Mouse (Mus musculus) liver, embryonic 16.5 days (tissue): ENCODE data around the gene Rad9b. TPM values are rescaled to one million over a fixed set of nuclear protein-coding genes. Genes with fewer than 3 reads are reported as not detected.

Experiments used
- ATAC-seq: fragments of 200-750 bp; cut with Nextera tagmentation; 2 replicates; pipeline ENCODE4 v1.8.0; 2017; ENCODE audit warnings: low read depth, mild to moderate bottlenecking, moderate number of reproducible peaks, moderate library complexity
- H3K27ac ChIP-seq: fragments of 300-500 bp; sonication (generic); 2 replicates; pipeline ENCODE4 v1.5.1; 2014; ENCODE audit warnings: mild to moderate bottlenecking, low read length
- H3K27me3 ChIP-seq: fragments of 300-500 bp; sonication (generic); 2 replicates; pipeline ENCODE4 v1.6.1; 2014; ENCODE audit warnings: low read depth, low read length, mixed read lengths; ENCODE audit not compliant: control insufficient read depth, insufficient read depth
- H3K36me3 ChIP-seq: fragments of 300-500 bp; sonication (generic); 2 replicates; pipeline ENCODE4 v1.6.1; 2014; ENCODE audit warnings: mild to moderate bottlenecking; ENCODE audit not compliant: control insufficient read depth, insufficient read depth
- H3K4me1 ChIP-seq: fragments of 300-500 bp; sonication (generic); 2 replicates; pipeline ENCODE4 v1.6.1; 2014; ENCODE audit warnings: low read depth, low read length, mixed read lengths; ENCODE audit not compliant: control insufficient read depth
- H3K4me2 ChIP-seq: fragments of 300-500 bp; sonication (generic); 2 replicates; pipeline ENCODE4 v1.6.1; 2014; ENCODE audit warnings: low read depth, low read length, mixed read lengths
- H3K4me3 ChIP-seq: fragments of 300-500 bp; sonication (generic); 2 replicates; pipeline ENCODE4 v1.5.1; 2014; ENCODE audit warnings: low read depth, mild to moderate bottlenecking, low read length
- H3K9ac ChIP-seq: fragments of 300-500 bp; sonication (generic); 2 replicates; pipeline ENCODE4 v1.6.1; 2014; ENCODE audit warnings: low read depth, low read length
- H3K9me3 ChIP-seq: fragments of 300-500 bp; sonication (generic); replicated peaks from 2 replicates; pipeline ENCODE4 v1.6.1; 2016; ENCODE audit warnings: low read length; ENCODE audit not compliant: control insufficient read depth
- WGBS: fragments of 180-500 bp; shearing (Covaris S2); extraction: QIAGEN DNeasy Blood & Tissue Kit; methylation state at CpG from one replicate; pipeline ENCODE4 v1.1.7; 2014; ENCODE audit not compliant: insufficient replicate concordance; 5-methylcytosine and 5-hydroxymethylcytosine counted together
- polyA plus RNA-seq: library from polyadenylated mRNA; unstranded; fragments of >200 nt; fragmentation: Nextera tagmentation; extraction: Ambion mirVana; gene quantifications from 2 replicates; pipeline ENCODE4 v1.2.1, GENCODE M21; 2015

The Rad9b gene
- polyA plus RNA-seq, 1 experiment from 2014 or later: 2.5 TPM

DNA sequence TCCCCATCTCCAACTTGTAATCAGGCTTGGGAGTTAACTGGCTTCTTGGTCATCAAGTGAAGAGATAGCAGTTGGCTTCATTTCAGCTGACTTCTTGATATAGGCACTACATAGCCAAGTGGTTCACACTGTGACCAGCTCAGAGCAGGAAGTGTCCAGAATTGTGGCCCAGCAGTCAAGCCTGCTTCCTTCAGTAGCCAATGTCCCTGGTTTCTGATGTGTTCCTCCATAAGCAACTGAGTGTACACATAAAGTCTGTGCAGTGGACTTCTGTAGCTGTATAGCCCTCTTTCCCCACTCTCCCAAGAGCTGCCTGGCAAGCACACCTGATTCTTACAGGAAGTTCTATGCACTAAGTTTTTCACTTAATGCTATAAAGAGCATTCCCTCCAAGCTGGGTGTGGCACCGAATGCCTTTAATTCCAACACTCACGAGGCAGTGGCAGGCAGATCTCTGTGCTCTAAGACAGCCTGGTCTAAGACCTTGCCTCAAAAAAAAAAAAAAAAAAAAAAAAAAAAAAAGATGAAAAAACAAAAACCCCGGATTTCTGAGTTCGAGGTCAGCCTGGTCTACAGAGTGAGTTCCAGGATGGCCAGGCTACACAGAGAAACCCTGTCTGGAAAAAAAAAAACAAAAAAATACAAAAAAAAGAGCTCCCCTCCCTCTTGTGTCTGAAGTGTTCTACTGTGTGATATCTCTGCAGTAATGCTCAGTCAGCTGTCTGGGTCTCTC, 23.2 kb upstream of the Rad9b start:
- H3K27me3 ChIP-seq: no peaks in the 10 kb centered on the region
- ATAC-seq: no peak
- no peak overlapping the region for H3K27ac ChIP-seq
- no peak overlapping the region for H3K4me3 ChIP-seq
- H3K9me3 ChIP-seq: no peaks in the 10 kb centered on the region
- no peak overlapping the region for H3K9ac ChIP-seq
- H3K4me1 ChIP-seq: peaks cover 12% of the 10 kb centered on the region
- no peak overlapping the region for H3K4me2 ChIP-seq
- peaks cover 16% of the 10 kb centered on the region for H3K36me3 ChIP-seq
- WGBS: 75% methylated on average over 4 of the region's 4 CpGs

DNA sequence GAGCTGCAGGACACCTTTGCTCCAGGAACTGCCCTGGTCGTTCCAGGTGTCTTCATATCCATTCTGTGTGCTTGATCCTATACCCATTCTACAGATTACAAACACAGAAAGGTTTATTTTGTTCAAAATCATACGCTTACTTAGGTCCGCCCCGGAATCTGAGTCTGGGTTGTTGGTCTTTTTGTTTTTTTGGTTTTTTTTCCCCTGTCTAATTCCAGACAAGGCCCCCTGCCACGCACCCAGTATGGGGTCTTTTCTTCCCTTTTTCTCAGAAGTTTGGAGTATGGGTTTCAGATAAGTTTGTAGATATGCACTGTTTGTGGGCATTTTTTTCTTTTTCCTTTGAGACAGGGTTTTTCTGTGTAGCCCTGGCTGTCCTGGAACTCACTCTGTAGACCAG, 18.8 kb upstream of the Rad9b start:
- no peaks in the 10 kb centered on the region for H3K9me3 ChIP-seq
- peaks cover 22% of the 10 kb centered on the region for H3K4me1 ChIP-seq
- no peaks in the 10 kb centered on the region for H3K27me3 ChIP-seq
- peak overlapping the region; percentile 88 for H3K4me3 ChIP-seq
- peak overlapping the region; percentile 88 for H3K4me2 ChIP-seq
- ATAC-seq: no peak
- H3K27ac ChIP-seq: peak overlapping the region; percentile 93
- peak overlapping the region; percentile 81 for H3K9ac ChIP-seq
- 1% methylated on average over 5 of the region's 5 CpGs for WGBS
- H3K36me3 ChIP-seq: peaks cover 6% of the 10 kb centered on the region; the same call in 1 of the 2 replicates

DNA sequence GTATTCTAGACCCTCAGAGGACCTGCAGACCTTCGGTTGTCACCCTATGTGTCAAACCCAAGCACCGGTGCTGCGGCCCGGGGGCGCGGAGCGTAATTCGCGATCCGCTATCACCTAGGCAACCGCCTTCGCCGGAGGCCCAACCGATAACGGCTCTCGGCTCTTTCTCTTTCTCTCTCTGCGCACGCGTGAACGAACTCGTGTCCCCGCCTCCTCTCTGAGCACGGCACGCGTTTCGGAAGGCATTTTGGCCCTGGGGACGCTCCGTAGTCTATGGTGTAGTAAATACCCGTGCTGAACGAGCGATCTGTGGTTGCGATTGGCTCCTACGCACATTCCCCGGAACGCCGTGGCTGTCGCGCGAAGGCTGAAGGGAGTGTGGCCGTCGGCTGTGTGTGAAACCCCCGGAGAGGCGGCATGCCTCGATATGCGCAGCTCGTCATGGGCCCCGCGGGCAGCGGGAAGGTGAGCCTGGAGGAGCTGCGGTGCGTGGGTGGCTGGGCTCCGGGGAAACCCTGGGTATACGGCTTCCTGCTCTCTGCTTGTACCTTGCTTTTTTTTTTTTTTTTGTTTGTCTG, 18.2 kb upstream of the Rad9b start, which contains the start of gene Fam216a:
Fam216a (minus strand) TSS at position 173 of the 578 bp plus-strand sequence.
- Histone ChIP-seq H3K4me2 (peak within 1 kb of the TSS; percentile 88), H3K36me3 (peaks cover 9% of the 10 kb centered on the region; the same call in 1 of the 2 replicates), H3K9me3 (no peaks in the 10 kb centered on the region), H3K27ac (peak within 1 kb of the TSS; percentile 93), H3K9ac (peak within 1 kb of the TSS; percentile 86), H3K27me3 (no peaks in the 10 kb centered on the region), H3K4me1 (peaks cover 22% of the 10 kb centered on the region), H3K4me3 (peak within 1 kb of the TSS; percentile 88)
- under 1% methylated on average over 53 of the region's 53 CpGs for WGBS
- ATAC-seq: peak; percentile 95

DNA sequence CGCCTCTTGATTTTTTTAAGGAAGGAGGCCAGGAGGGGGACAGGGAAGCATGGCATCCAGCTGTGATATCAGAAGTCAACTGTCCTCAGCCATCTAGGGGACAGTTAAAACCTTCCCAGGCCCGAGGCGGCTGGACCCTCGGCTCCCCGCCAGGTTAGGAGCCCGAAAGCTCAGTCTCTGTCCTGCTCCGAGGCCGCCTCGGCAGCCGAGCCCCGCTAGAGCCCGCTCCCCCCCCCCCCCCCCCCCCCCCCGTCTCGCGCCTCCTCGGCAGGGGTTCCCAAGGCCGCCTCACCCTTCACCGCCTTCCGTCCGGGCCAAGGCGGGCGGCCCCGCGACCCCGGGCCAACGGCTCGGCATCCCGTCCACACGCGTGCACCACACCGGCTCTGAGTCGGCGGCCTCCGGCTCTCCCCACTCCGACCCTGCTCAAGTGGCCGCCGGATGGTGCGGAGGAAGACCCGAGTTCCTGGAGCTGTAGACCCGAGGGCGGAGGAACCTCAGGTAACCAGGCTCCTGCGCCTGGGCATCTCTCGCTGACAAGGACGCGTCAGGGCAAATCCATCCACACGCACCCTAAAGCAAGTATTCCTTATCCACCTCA, 17.7 kb upstream of the Rad9b start, which contains the start of gene Gpn3:
Gpn3 (plus strand) TSS at position 286 of the 601 bp plus-strand sequence.
- no peaks in the 10 kb centered on the region for H3K27me3 ChIP-seq
- peak within 1 kb of the TSS; percentile 93 for H3K27ac ChIP-seq
- ATAC-seq: peak; percentile 39
- H3K4me1 ChIP-seq: peaks cover 22% of the 10 kb centered on the region
- peaks cover 11% of the 10 kb centered on the region; the same call in 1 of the 2 replicates for H3K36me3 ChIP-seq
- H3K9me3 ChIP-seq: no peaks in the 10 kb centered on the region
- peak within 1 kb of the TSS; percentile 88 for H3K4me3 ChIP-seq
- H3K4me2 ChIP-seq: peak within 1 kb of the TSS; percentile 88
- WGBS: under 1% methylated on average over 32 of the region's 46 CpGs
- H3K9ac ChIP-seq: peak within 1 kb of the TSS; percentile 86

DNA sequence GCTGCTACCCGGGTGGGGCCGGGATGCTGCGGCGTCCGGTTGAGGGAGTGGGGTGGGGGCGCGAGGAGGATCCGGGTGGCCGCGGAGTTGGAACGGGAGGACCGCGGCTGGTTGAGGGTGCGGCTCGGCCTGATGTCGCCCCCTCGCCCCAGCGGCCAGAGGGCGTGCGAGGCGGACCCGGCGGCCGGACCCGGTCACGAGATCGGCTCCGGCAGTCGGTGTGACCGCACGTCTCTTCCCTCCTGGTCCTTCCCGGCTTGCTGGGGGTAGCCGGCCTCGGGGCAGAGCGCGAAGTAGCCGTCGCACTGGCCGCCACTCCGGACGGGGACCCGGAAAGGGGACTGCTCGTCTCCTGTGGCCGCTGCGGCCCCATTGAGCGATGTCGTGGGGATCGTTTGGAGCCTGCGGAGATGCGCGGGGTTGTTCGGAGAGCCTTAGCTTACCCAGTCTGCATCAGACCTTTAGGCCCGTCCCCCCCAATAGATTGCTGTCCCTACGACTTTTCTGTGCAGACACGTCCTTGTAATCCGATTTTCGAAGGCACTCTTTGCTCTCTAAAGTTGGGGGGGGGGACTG, 547 bp upstream of the Rad9b start:
- no peaks in the 10 kb centered on the region for H3K27me3 ChIP-seq
- H3K9ac ChIP-seq: peak overlapping the region; percentile 93
- H3K4me1 ChIP-seq: peaks cover 10% of the 10 kb centered on the region
- WGBS: under 1% methylated on average over 57 of the region's 57 CpGs
- peak; percentile 63; the same call in 1 of the 2 replicates for ATAC-seq
- peak overlapping the region; percentile 78 for H3K27ac ChIP-seq
- H3K36me3 ChIP-seq: no peaks in the 10 kb centered on the region
- H3K9me3 ChIP-seq: no peaks in the 10 kb centered on the region
- H3K4me2 ChIP-seq: peak overlapping the region; percentile 91
- H3K4me3 ChIP-seq: peak overlapping the region; percentile 94

DNA sequence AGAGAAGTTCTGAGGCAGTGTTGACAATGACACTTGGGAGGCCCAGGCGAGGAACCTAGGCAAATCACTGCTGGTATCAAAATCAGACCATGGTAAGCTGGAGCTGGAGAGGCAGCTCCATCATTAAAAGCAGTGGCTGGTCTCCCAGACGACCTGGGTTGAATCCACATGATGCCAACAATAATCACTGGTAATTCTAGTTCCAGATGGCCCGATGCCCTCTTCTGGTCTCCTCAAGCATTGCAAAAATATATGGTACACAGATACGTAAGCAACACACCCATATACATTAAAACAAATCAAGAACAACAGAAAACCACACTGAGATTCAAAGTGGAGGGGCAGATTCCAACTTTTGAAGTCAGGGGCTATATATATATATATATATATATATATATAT, 8.3 kb downstream of the Rad9b start:
- H3K27me3 ChIP-seq: no peaks in the 10 kb centered on the region
- 67% methylated on average over 4 of the region's 4 CpGs for WGBS

DNA sequence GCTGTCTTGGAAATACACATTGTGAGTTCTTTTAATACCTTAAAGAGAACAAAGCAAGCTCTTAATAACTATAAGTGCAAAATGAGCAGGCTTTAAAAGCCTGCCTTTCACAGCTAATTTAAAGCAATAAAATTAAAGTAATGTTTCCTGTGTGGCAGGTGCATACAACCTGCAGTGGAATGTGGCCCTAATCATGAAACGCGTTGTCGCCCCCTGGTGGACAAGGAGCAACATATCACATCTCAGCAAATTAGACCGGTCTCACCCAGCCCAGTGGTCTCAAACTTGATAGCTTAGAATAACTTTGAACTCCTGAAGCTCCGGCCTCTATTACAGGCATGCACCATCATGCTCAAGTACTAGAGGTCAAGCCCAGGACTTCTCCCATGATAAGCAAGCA, 9.8 kb downstream of the Rad9b start:
- Histone ChIP-seq H3K4me3 (no peak overlapping the region), H3K4me1 (no peaks in the 10 kb centered on the region), H3K36me3 (no peaks in the 10 kb centered on the region), H3K4me2 (no peak overlapping the region), H3K9ac (no peak overlapping the region), H3K27me3 (no peaks in the 10 kb centered on the region), H3K9me3 (no peaks in the 10 kb centered on the region; the same call in 1 of the 2 replicates), H3K27ac (no peak overlapping the region)
- WGBS: 4% methylated on average over 5 of the region's 5 CpGs
- peak; percentile 30; the same call in 1 of the 2 replicates for ATAC-seq

More for the DNA sequence above, 8.3 kb downstream of the Rad9b start:
- ATAC-seq: no peak
- H3K36me3 ChIP-seq: no peaks in the 10 kb centered on the region
- no peak overlapping the region for H3K4me3 ChIP-seq
- H3K9me3 ChIP-seq: no peaks in the 10 kb centered on the region; the same call in 1 of the 2 replicates
- H3K9ac ChIP-seq: no peak overlapping the region
- H3K4me2 ChIP-seq: no peak overlapping the region
- no peak overlapping the region for H3K27ac ChIP-seq
- no peaks in the 10 kb centered on the region for H3K4me1 ChIP-seq

DNA sequence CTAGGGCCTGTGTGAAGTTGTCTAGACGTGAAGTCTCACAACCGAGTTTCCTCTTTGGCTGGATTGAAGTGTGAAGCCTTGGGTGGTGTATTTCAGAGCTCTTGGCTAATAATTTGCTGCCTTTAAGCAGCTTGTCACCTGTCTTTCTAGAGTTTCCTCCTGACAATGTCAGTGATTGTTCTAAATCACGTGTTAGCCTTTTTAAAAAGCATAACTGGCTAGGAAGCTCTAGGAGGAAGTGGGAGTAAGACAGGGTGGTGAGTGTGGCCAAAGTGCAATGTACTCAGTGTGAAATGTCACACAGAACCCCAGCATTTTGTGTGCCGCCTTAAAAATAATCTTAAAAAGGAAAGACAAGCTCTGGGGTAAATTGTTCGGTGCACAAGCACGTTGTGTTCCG, 10.3 kb downstream of the Rad9b start:
- H3K4me1 ChIP-seq: no peaks in the 10 kb centered on the region
- H3K9me3 ChIP-seq: no peaks in the 10 kb centered on the region; the same call in 1 of the 2 replicates
- H3K36me3 ChIP-seq: no peaks in the 10 kb centered on the region
- H3K9ac ChIP-seq: no peak overlapping the region
- H3K27me3 ChIP-seq: no peaks in the 10 kb centered on the region
- no peak overlapping the region for H3K4me3 ChIP-seq
- 30% methylated on average over 7 of the region's 7 CpGs for WGBS
- ATAC-seq: no peak
- no peak overlapping the region for H3K4me2 ChIP-seq
- H3K27ac ChIP-seq: no peak overlapping the region
